ENCODE assay signal across 16 mouse cellular contexts in genomic region chr2:143978444-143979147, GRCm38 (mm10). TPM values are rescaled to one million over a fixed set of nuclear protein-coding genes. Genes with fewer than 3 reads are reported as not detected.
DNase-seq lines count a peak whose midpoint lies in the region; ATAC-seq and TF ChIP-seq lines count a peak whose summit lies in the region.
"Had no signal": no experiment of that assay in that cellular context is flagged by ENCODE, and none has a peak within 500 bp of the region (broad histone marks: within the 10 kb centered on the region; RNA-seq: fewer than 3 reads in every experiment).

No protein-coding gene starts in this region.

- 88% methylated on average over 8 of the region's 8 CpGs for WGBS in lung, embryonic 14.5 days
- 88% methylated on average over 8 of the region's 8 CpGs for WGBS in stomach, postnatal 0 days
- WGBS in midbrain, embryonic 11.5 days: 92% methylated on average over 8 of the region's 8 CpGs

- H3K4me3 ChIP-seq in lung, embryonic 14.5 days (ENCODE audit: low read depth, low read length): no peak overlapping the region
- H3K4me3 ChIP-seq in stomach, postnatal 0 days (ENCODE audit: low read depth, low read length): no peak overlapping the region
- H3K4me3 ChIP-seq in midbrain, embryonic 11.5 days (ENCODE audit: low read depth, low read length): no peak overlapping the region
- H3K4me3 ChIP-seq: embryonic facial prominence, embryonic 13.5 days; forebrain, embryonic 15.5 days; hindbrain, embryonic 10.5 days; kidney, embryonic 15.5 days; liver, embryonic 15.5 days had no signal

- no peak overlapping the region for H3K9ac ChIP-seq in lung, embryonic 14.5 days
- H3K9ac ChIP-seq in stomach, postnatal 0 days (ENCODE audit: low read length): no peak overlapping the region
- no peak overlapping the region for H3K9ac ChIP-seq in midbrain, embryonic 11.5 days (ENCODE audit: low read length)
- H3K9ac ChIP-seq: embryonic facial prominence, embryonic 13.5 days; forebrain, embryonic 15.5 days; kidney, embryonic 15.5 days; liver, embryonic 15.5 days had no signal

- peak; percentile 36 for DNase-seq in kidney, postnatal 10 days
- DNase-seq in kidney, adult 9 months: no peak
- peak; percentile 12 for DNase-seq in urinary bladder, adult 2 months (ENCODE audit: low spot score)
- no peak for DNase-seq in urinary bladder, adult 18-20 months (ENCODE audit: low spot score in 2 of 2)
- no peak for DNase-seq in lung, embryonic 14.5 days
- no peak for DNase-seq in stomach, postnatal 0 days (ENCODE audit: low spot score)
- DNase-seq in cerebellum, postnatal 4 days (ENCODE audit: low spot score in 2 of 2): no peak
- no peak for DNase-seq in midbrain, embryonic 11.5 days (ENCODE audit: low spot score, missing footprints)
- DNase-seq: cerebellum, adult 9-11 months; right cerebral cortex, postnatal 25 days had no signal

- TF ChIP-seq CTCF in lung, embryonic 14.5 days (IDR thresholded peaks at IDR 0.05; ENCODE audit: low read depth): peak; percentile 33
- peak; percentile 54 for TF ChIP-seq CTCF in stomach, postnatal 0 days (IDR thresholded peaks at IDR 0.05; ENCODE audit: low read depth)

- H3K4me1 ChIP-seq in lung, embryonic 14.5 days (ENCODE audit: insufficient read depth): no peaks in the 10 kb centered on the region
- H3K4me1 ChIP-seq in stomach, postnatal 0 days (replicated peaks; ENCODE audit: control insufficient read depth, insufficient read depth): no peaks in the 10 kb centered on the region
- no peaks in the 10 kb centered on the region for H3K4me1 ChIP-seq in midbrain, embryonic 11.5 days (ENCODE audit: control insufficient read depth, insufficient read depth, low read length)
- H3K4me1 ChIP-seq: forebrain, embryonic 15.5 days; hindbrain, embryonic 10.5 days; kidney, embryonic 15.5 days had no signal

- no peak overlapping the region for H3K27ac ChIP-seq in lung, embryonic 14.5 days (ENCODE audit: low read depth)
- no peak overlapping the region for H3K27ac ChIP-seq in stomach, postnatal 0 days (replicated peaks)
- no peak overlapping the region for H3K27ac ChIP-seq in midbrain, embryonic 11.5 days (ENCODE audit: low read depth, low read length)
- H3K27ac ChIP-seq: embryonic facial prominence, embryonic 13.5 days; forebrain, embryonic 15.5 days; hindbrain, embryonic 10.5 days; kidney, embryonic 15.5 days; liver, embryonic 15.5 days had no signal

- H3K9me3 ChIP-seq in lung, embryonic 14.5 days (ENCODE audit: low read depth, low read length): no peaks in the 10 kb centered on the region
- H3K9me3 ChIP-seq in stomach, postnatal 0 days (ENCODE audit: control insufficient read depth, low read length): no peaks in the 10 kb centered on the region
- no peaks in the 10 kb centered on the region for H3K9me3 ChIP-seq in midbrain, embryonic 11.5 days (ENCODE audit: control insufficient read depth, low read length)
- H3K9me3 ChIP-seq: embryonic facial prominence, embryonic 13.5 days; forebrain, embryonic 15.5 days; hindbrain, embryonic 10.5 days; kidney, embryonic 15.5 days; liver, embryonic 15.5 days had no signal

- no peak overlapping the region for H3K4me2 ChIP-seq in lung, embryonic 14.5 days
- H3K4me2 ChIP-seq in stomach, postnatal 0 days (replicated peaks; ENCODE audit: low read depth): no peak overlapping the region
- no peak overlapping the region for H3K4me2 ChIP-seq in midbrain, embryonic 11.5 days
- H3K4me2 ChIP-seq: embryonic facial prominence, embryonic 13.5 days; forebrain, embryonic 15.5 days; kidney, embryonic 15.5 days; liver, embryonic 15.5 days had no signal

- no peak for ATAC-seq in lung, embryonic 14.5 days (ENCODE audit: insufficient read depth)
- no peak for ATAC-seq in stomach, postnatal 0 days (ENCODE audit: low FRiP score, low TSS enrichment)
- ATAC-seq in midbrain, embryonic 11.5 days (ENCODE audit: low FRiP score): no peak
- ATAC-seq: forebrain, embryonic 15.5 days had no signal

- no peaks in the 10 kb centered on the region for H3K27me3 ChIP-seq in lung, embryonic 14.5 days (ENCODE audit: insufficient read depth, low read length)
- no peaks in the 10 kb centered on the region for H3K27me3 ChIP-seq in stomach, postnatal 0 days (ENCODE audit: control insufficient read depth, insufficient read depth, low read length)
- H3K27me3 ChIP-seq in midbrain, embryonic 11.5 days (ENCODE audit: control insufficient read depth, insufficient read depth, low read length): no peaks in the 10 kb centered on the region
- H3K27me3 ChIP-seq: embryonic facial prominence, embryonic 13.5 days; forebrain, embryonic 15.5 days; kidney, embryonic 15.5 days; liver, embryonic 15.5 days had no signal

- no peak for TF ChIP-seq EP300 in stomach, postnatal 0 days (optimal IDR thresholded peaks at IDR 0.05)

- H3K36me3 ChIP-seq in lung, embryonic 14.5 days (ENCODE audit: insufficient read depth): peaks cover 59% of the 10 kb centered on the region
- peaks cover 3% of the 10 kb centered on the region; the same call in 1 of the 2 replicates for H3K36me3 ChIP-seq in stomach, postnatal 0 days (ENCODE audit: control insufficient read depth, insufficient read depth, low read length)
- no peaks in the 10 kb centered on the region for H3K36me3 ChIP-seq in midbrain, embryonic 11.5 days (ENCODE audit: control insufficient read depth, insufficient read depth, low read length)
- H3K36me3 ChIP-seq: forebrain, embryonic 15.5 days had no signal

RNA-seq across cellular contexts. Expression of gene Rrbp1, which starts 32.5 kb away (rescaled TPM):
- polyA plus RNA-seq in urinary bladder, adult 2 months (2012; rRNA removed): 163 and 206 TPM in 2 replicates
- polyA plus RNA-seq in lung, embryonic 14.5 days (2014; fragmentation: Nextera tagmentation; extraction: Ambion mirVana): 88.8 and 91.8 TPM in 2 replicates
- polyA plus RNA-seq in stomach, postnatal 0 days (2015; fragmentation: Nextera tagmentation; extraction: Ambion mirVana): 61.0 and 69.0 TPM in 2 replicates
- 31.4 and 36.0 TPM in 2 replicates for polyA plus RNA-seq in midbrain, embryonic 11.5 days (2014; fragmentation: Nextera tagmentation; extraction: Ambion mirVana)

RNA-seq across cellular contexts. Expression of gene Banf2, which starts 54.3 kb away (rescaled TPM):
- not detected in 2 replicates for polyA plus RNA-seq in urinary bladder, adult 2 months (2012; rRNA removed)
- polyA plus RNA-seq in lung, embryonic 14.5 days (2014; fragmentation: Nextera tagmentation; extraction: Ambion mirVana): not detected in 2 replicates
- not detected in 2 replicates for polyA plus RNA-seq in stomach, postnatal 0 days (2015; fragmentation: Nextera tagmentation; extraction: Ambion mirVana)
- not detected in 2 replicates for polyA plus RNA-seq in midbrain, embryonic 11.5 days (2014; fragmentation: Nextera tagmentation; extraction: Ambion mirVana)
- polyA plus RNA-seq: brain, embryonic 14.5 days; embryonic facial prominence, embryonic 13.5 days; forebrain, embryonic 15.5 days; hindbrain, embryonic 10.5 days; kidney, embryonic 15.5 days; liver, embryonic 15.5 days had no signal

Comparison
In these comparisons a context has a peak if more than half of its experiments do, and no peak if none do; other contexts are left out.
1. DNase-seq: peak in kidney, postnatal 10 days (single experiment) and urinary bladder, adult 2 months (single experiment); none in kidney, adult 9 months (single experiment), urinary bladder, adult 18-20 months (0 of 2), lung, embryonic 14.5 days (single experiment), stomach, postnatal 0 days (single experiment), cerebellum, postnatal 4 days (0 of 2) and midbrain, embryonic 11.5 days (single experiment).